Mouse (Mus musculus) neural tube, embryonic 10.5 days (tissue): Measurements from ENCODE around the gene Tmem150a.

ENCODE experiments used
- DNase-seq: peaks from one replicate; pipeline ENCODE4 v3.0.0-alpha.2; 2017; ENCODE audit warnings: low spot score; ENCODE audit errors: extremely low spot score

Tmem150a gene

GRCm38 (mm10) chr6:72350214-72350613 is 5.0 kb upstream of the Tmem150a start:
- DNase-seq, result no peak

GRCm38 (mm10) chr6:72352636-72353405 is 2.4 kb upstream of the Tmem150a start:
- DNase-seq, result no peak

GRCm38 (mm10) chr6:72354025-72354424 is 1.2 kb upstream of the Tmem150a start:
- no peak for DNase-seq

GRCm38 (mm10) chr6:72356001-72356532 is 820 bp downstream of the Tmem150a start:
- DNase-seq, result no peak

GRCm38 (mm10) chr6:72357164-72358079 is 2.2 kb downstream of the Tmem150a start:
- no peak for DNase-seq

- DNase-seq, result no peak
Measured at GRCm38 (mm10) chr6:72358086-72358764, 3.0 kb downstream of the Tmem150a start.

- no peak for DNase-seq
Measured at GRCm38 (mm10) chr6:72359343-72359742, 4.1 kb downstream of the Tmem150a start.

- no peak for DNase-seq
Measured at GRCm38 (mm10) chr6:72359891-72360598, 4.8 kb downstream of the Tmem150a start.

GRCm38 (mm10) chr6:72360599-72360935 is 5.3 kb downstream of the Tmem150a start:
- DNase-seq, result no peak

- DNase-seq, result no peak
Measured at GRCm38 (mm10) chr6:72361121-72361551, 5.9 kb downstream of the Tmem150a start.

GRCm38 (mm10) chr6:72362132-72363028 is 7.1 kb downstream of the Tmem150a start:
- DNase-seq, result peak; percentile 88

- no peak for DNase-seq
Measured at GRCm38 (mm10) chr6:72364009-72364408, 8.8 kb downstream of the Tmem150a start.

GRCm38 (mm10) chr6:72364985-72365384 is 9.7 kb downstream of the Tmem150a start:
- DNase-seq, result no peak

- DNase-seq, result no peak
Measured at GRCm38 (mm10) chr6:72366304-72366703, 11.1 kb downstream of the Tmem150a start.

- no peak for DNase-seq
Measured at GRCm38 (mm10) chr6:72366844-72367443, 11.7 kb downstream of the Tmem150a start, which contains the start of gene Rnf181. Rnf181 (minus strand) TSS chr6:72366956.

- DNase-seq, result no peak
Measured at GRCm38 (mm10) chr6:72367460-72367974, 12.3 kb downstream of the Tmem150a start.

GRCm38 (mm10) chr6:72369557-72369956 is 14.3 kb downstream of the Tmem150a start:
- DNase-seq, result no peak

GRCm38 (mm10) chr6:72370091-72370490 is 14.8 kb downstream of the Tmem150a start:
- no peak for DNase-seq

- no peak for DNase-seq
Measured at GRCm38 (mm10) chr6:72371147-72371546, 15.9 kb downstream of the Tmem150a start.
